Mouse (Mus musculus): ENCODE measurements around the gene Kdm8. TPM values are rescaled to one million over a fixed set of nuclear protein-coding genes. Genes with fewer than 3 reads are reported as not detected.

Kdm8 gene
- 3.6 and 4.1 TPM in 2 replicates for polyA plus RNA-seq (2012; rRNA removed)

DNA sequence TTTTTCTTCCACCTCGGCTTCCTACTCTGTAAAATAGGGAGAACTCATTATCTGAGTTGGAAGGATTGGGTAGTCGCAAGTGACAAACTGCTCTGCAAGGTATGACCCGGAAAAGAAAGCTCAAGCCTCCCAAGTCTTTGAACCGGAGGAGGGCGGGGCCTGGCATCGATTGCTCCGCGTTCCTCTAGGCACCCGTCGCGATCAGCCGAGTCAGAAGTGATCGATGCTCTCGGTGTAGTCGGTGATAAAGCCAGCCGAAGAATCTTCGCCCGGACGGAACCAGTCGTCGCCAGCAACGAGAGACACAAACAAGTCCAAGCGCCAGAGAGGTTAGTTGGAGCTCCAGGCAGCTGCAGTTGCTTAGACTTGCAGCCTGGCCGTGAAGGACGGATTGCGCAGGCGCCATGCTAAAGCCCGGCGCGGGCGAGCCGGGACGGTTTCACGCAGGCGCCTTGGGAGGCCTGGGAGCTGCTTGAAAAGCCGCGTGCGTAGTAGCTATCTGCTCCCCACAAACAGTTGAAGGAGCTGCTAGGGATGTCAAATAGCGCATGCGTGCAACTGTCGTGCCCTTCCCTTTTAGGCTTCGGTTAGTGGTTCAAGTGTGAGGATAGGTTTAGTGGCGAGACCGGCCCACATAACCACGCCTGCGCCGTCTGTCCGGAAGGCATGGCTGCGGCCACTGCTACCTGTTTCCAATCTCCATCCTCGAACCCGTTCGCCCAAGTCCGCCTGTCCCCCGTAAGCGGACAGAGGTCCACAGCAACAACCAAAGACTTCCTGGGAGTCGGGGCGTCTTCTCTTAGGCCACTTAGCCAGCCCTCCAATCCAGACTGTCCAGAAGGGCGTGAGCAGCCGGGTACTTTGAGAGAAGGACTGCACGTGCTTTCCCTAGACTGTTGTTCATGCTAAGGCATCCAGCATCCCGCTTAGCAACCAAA, at the start of gene Kdm8:
Gene Kdm8 (plus strand): TSS at position 213 of the 938 bp plus-strand sequence.

GRCm38 (mm10) chr7:125490947-125491735, 46.7 kb downstream of the Kdm8 start, which contains the start of gene Nsmce1:
TSS of gene Nsmce1 (minus strand) at chr7:125491596.

Other genes starting within 250 kb of the Kdm8 start
- 30.8 and 32.5 TPM in 2 replicates for gene Nsmce1, start 46.9 kb downstream of the Kdm8 start, polyA plus RNA-seq (2012; rRNA removed)
- gene Il4ra, start 107.4 kb downstream of the Kdm8 start, polyA plus RNA-seq (2012; rRNA removed), result 8.9 and 11.2 TPM in 2 replicates
- gene Il21r, start 158.8 kb downstream of the Kdm8 start, polyA plus RNA-seq (2012; rRNA removed), result 2.2 and 2.4 TPM in 2 replicates

Data from liver, embryonic 18 days (tissue).